Mouse (Mus musculus): ENCODE measurements around the gene Dct.

Gene Dct

DNA sequence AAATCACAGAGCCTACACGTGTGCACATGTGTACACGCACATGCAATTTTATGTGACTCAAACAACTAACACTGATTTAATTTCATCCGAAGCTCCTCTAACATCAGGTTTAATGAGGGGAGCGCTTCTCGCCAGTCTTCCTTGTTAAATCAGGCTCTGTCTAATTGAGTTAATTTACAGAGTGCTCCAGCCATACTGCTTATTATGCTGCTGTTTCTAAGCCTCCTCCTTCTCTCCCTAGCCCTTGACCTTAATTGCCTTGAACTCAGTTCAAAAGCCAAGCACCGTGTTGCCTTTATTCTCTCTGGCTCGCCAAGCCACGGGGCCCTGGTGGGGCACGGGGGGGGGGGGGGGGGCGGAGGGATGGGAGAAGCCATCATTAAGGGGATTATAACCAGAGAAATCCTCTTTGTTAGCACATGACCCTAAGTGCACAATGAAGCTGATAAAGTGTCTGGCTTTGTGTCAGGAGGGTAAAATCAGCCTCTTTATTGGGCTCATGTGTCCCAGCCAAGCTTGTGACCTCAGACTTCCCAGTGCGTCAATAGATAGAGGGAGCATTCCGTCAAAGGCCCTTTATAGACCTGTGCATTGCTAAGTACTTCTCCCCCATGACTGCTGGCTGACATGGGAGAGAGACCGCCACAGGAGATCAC is at the start of gene Dct:
Gene Dct (minus strand): TSS at position 270 of the 656 bp plus-strand sequence.
- DNase-seq (ENCODE audit: extremely low spot score, low read depth, low spot score), result no peak

DNA sequence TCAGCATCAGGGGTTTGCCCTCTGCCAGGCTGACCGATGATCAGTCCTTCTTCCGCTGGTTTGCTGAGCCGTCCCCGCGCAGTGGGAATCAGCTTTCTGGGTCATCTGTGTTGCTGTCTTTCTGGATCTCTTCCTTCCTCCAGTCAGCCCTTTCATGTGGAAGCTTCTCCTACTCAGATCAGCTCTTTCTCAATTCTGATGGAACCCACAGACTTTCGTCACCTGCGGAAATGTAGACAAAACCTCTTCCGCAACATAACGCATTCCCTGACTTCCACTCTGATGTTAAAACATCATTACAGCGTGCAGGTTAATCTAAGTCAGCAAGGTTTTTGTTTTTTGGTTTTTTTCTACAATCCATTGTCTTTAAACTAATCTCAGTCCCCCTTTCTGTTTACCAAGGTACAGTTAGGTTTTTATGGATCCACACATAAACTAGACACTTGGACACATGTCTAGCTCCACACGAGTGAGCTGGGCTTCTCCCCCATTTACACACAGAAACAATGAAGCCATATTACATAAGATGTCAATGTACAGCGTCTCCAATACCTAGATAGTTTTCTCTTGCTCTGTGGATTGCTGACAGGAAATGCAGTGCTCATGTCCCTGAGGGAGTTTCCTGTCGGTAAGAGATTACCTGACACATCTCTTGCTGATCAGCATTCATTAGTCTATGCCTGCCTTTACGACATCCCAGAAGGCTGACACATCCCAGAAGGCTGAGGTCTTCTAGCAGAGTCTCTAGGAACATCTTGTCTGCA is 49.4 kb upstream of the Dct start:
- no peak for DNase-seq (ENCODE audit: extremely low spot score, low read depth, low spot score)

DNA sequence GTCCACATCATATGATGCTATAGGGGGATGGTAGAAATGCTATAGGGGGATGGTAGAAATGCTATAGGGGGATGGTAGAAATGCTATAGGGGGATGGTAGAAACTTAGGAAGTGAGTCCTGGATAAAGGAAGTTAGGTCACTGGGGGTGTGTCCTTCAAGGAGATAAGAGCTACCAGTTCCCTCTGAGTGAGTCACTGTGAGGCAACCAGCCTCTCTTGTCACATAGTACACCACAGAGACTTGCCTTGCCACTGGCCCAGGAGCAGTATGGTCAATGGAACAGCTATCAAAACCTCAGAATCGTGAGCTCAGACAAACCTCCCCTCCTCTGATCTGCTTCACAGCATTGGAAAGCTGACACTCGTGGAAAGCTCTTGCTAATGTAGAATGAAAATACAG is 46.2 kb upstream of the Dct start:
- no peak for DNase-seq (ENCODE audit: extremely low spot score, low read depth, low spot score)

DNA sequence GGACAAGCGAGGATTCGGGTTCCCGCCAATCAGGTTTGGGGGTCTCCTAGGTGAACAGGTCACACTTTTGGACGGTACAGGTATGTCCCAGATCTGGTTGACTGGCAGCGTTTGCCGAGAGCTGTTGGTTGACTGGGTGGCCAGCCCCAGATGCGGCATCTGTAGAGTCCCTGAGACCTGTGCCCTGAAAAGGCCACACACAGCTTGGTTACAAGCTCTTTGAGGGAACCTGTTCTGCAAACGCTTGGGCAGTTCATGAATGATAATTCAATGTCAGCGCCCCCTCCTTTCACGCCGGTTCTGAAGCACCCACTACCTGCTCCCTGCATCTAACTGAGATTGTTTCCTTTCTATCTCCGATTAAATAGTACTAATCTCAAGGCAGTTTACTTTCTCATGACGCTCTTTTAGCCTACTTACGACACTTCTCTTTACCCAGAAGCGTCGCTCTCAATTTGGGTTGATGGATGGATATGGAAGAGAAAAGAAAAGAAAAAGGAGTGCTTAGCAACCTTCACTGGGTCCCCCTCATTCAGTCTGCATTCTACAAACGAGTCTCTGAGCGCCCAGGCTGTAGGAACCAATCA is 37.9 kb upstream of the Dct start:
- DNase-seq (ENCODE audit: extremely low spot score, low read depth, low spot score), result no peak

DNA sequence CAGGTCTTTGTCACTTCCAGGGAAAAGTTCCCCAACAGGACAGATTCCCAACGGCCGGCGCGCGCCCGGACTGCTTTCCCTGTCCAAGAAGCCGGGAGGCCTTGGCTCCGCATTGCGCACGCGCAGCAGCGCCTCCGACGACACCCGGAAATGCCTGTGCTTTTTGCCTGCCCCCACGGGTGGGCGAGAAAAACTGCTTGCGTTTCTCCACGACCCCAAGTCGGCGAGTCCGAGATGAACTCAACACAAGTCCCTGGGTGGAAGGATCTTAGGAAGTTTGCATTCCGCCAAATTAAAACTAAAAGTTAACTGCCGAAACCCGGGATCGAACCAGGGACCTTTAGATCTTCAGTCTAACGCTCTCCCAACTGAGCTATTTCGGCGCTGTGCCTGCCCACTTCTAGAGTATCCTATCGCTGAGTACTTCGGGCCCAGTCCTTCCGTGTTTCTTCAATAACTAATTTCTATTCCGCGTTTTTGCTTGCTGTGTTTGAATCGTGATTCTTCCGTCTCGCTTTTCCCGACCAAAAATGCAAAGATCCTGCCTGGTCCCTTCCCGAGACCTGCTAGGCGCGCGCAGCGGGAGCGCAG is 37.3 kb upstream of the Dct start:
- peak; percentile 73 for DNase-seq (ENCODE audit: extremely low spot score, low read depth, low spot score)

DNA sequence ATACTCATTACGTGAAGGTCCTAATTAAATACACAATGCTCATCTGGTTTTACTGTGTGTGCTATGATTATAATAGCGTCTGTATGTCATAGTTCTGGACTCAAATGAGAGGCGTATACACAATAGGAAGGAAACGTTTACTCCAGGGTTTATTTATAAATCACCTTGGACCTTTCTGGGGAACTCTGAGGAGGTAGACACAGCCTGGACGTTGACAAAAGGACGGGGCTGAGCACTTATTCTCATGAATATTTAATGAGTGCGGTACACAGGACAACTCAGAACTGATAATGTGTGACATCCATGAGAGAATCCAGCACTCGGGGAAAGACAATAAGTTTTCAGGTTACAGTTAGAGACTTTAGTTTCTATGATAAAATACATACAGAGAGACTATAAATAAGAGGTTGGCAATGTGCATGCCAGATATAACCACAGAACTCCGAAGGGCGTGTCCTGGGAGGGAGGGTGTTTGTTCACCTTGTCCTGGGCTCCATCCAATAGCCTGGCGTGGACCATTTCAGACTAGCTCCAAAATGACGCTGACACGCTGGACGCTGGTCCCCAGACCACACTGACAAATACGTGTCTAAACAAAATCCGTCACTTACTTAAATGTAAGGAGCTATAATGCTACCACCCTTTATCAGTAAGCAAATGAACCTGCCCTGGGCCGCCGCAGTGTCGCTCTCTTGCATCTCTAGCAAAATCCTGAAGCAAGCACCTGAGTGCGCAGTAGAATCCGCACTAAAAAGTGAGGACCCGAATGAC is 36.6 kb upstream of the Dct start:
- DNase-seq (ENCODE audit: extremely low spot score, low read depth, low spot score), result no peak

DNA sequence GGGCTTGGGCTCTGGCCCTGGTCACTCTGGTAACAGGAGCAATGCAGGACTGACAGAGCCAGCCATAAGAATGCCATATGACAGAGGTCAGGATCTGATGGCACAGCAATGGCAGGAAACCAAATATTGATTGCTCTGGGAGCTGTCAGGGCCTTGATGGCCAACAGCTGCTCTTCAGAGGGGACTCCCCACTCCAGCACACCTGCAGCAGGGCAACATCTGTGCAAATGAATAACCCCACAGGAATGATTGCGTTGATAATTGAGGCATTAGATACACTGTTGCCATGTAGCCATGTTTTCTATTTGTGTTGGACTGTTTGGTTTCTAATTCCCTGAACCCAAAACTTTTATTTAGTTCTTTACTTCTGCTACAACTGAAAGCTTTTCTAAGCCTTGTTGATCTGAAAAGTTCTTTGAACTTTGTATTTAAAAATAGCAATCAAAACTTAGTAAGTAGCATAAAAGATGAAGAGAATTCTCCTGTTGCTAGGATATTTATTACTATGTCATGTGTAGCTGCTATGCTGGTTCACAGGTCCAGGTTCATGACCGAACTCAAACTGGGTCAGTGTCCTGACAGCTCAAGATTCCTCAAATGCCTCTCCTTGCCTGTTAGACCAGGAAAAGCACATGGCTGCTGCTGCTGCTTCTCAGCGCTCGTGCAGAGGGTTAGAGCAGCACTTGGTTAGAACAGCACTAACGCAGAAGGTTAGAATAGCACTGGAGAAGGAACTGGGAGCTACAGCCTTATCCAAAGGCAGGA is 34.4 kb upstream of the Dct start:
- DNase-seq (ENCODE audit: extremely low spot score, low read depth, low spot score), result no peak

DNA sequence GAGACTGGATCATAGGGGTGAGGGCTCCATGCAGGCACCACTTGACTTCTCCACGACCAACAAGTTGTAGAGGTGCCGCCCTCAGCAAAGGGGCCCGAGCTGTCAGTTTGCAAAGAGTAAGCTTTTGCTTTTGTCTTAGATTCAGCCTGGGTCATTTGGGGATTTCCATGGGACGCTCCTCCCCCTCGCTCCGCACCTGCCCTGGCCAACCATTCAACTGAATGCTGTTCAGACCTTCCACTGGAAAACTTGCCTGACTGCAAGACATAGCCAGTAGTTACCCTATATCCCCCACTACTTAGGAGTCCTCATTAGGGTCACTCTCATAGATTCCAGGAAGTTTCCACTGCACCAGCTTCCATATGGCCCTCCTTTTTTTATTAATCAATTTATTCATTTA is 31.8 kb upstream of the Dct start:
- DNase-seq (ENCODE audit: extremely low spot score, low read depth, low spot score), result no peak

DNA sequence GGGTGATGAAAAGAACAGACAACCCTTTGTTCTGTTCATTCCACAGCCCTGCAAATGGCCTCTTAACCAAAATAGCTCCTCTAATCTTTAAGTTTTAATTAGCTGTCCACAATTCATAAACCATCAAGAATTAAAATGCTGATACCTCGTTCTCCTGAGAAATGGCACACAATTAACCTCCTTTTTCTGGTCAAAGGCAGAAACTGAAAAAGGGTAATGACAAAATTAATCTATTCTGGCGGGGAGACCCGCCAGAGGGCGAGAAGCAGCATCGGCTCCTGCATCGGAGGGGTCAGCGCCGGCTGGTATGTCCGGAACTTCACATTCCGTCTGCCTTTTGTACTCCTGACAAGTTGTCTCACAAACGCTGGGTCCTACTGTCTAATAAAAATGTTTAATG is 28.6 kb upstream of the Dct start:
- DNase-seq (ENCODE audit: extremely low spot score, low read depth, low spot score), result no peak

DNA sequence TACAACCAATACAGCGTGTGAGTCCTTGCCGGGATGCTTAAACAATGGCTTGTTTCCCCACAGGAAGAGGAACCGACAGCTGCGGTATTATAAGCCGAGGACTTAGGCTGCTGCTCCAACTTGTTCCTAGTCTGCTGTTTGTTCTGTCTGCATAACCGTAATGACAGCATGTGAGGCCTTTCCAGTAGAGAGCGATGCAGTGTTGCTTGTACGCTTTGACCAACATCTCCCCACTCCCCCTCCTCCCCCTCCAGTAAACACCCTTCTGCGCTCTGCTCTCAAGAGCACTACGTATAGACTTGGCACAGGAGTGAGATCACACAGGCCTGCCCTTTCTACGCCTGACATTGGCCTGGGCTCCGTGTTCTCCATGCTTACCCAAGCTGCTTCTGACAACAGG is 18.1 kb upstream of the Dct start:
- DNase-seq (ENCODE audit: extremely low spot score, low read depth, low spot score), result no peak

DNA sequence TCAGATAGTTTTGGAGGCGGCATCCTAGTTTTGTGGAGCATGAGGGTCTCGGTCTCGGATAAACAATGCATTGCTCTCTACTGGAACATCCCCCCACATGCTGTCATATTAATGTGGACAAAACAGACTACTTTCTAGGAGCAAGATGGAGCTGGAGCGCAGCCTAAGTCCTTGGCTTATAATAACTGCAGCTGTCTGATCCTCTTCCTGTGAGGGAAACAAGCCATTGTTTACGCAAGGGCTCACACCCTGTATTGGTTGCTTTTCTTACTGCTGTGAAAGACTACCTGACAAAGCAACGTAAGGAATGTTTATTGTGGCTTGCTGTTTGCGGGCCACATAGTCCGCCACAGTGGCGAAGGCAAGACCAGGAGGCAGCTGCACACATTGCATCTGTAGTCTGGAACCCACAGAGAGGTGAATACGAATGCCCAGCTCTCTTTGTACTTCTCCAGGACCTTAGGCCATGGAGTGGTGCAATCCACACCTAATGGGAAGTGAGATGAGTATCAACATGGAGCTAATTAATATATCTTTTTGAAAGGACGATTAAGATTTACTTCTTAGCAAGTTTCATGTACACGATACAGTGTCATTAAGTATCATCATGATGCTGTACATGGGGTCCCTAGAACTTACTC is 17.5 kb upstream of the Dct start:
- no peak for DNase-seq (ENCODE audit: extremely low spot score, low read depth, low spot score)

DNA sequence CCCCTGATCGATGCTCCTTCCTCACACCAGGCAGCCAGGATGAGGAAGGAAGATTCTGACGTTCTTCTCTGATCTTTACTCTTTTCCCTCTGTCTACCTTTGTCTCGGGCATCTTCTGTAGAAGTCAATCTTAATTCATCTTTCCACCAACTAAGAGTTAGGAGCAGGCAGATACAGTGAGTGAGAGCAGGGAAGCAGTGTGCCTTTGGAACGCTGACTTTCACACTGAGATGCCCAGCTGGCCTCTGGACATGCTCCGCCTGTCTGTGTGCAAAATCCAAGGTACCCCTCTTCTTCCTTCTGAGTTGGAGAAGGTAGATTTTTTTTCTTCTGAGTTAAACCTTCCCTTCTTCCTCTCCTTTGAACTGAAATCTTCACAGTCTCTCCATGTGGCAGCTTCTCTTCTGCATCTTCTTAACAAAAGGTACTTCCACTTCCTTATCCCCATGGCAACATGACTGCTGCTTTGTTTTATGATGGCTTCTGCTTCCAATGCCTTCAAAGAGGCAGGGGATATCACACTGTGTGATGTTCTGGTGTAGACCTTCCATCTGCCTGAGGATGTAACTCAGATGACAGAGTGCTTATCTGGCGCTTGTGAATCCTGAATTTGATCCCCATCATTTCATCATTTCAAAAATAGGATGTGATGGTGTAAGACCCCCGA is 9.9 kb upstream of the Dct start:
- no peak for DNase-seq (ENCODE audit: extremely low spot score, low read depth, low spot score)

DNA sequence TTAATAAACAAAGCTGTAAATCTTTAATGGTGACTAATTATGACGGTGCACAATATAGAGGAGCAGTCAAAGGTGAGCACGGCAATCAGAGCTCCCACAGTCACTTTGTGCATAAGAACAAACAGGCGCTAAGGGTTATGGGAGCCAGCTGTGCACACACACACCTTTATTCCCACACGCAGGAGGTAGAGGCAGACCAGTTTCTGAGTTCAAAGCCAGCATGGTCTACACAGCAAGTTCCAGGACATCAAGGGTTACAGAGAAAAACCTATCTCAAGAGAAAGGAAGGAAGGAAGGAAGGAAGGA is 6.5 kb upstream of the Dct start:
- no peak for DNase-seq (ENCODE audit: extremely low spot score, low read depth, low spot score)

DNA sequence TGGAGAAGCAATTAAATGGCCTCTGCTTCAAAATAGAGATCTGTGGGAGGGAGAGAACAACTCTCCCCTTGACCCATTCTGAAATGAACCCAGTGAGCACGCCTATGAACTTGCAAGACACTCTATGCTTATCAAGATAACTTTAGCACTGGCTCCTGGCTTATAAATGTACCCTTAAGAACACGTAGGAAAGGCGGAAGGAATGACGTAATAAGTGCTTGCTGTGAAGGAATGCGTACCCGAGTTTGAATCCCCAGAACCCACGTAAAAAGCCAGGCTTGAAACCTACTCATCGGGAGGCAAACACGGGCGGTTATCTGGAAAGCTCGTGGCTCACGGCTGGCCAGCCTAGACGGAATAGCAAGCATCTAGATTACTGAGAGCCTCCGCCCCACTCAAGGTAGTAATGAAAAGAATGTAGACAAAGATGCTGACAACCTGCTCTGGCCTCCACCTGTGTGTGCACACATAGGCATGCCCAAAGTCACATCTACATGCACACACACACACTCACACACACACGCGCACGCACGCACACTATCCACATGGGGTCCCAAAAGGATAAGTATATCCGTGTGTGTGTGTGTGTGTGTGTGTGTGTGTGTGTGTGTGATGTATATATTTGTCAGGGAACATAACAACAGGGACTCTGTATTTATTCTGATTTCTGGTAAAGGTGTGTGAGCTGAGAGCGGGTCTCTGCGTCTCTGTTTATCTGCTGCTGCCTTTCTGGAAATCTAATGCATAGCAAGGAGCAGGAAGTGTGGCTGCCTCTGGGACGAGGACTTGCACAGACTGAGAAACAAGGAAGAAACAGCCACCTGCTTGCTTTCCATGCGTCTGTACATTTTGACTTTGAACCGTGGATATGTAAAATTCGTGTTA is 5.9 kb upstream of the Dct start:
- DNase-seq (ENCODE audit: extremely low spot score, low read depth, low spot score), result no peak

DNA sequence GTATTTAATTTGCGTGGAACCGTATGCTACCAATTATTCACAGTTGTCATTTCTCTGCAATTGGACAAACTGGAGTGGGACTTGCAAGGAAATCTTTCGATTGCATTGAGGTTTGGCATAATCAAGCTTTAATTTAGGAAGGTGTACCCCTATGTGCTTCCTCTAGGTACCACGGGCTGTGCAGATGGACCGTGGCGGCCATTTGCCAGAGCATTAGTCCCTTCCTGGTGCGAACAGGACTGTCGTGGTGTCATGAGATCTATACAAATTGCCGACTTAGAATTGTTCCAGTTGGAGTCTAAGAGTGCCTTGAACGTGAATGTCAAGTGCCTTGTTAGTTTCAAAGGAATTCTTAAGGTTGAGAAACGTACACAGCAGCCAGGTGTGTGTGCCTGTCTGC is 726 bp upstream of the Dct start:
- DNase-seq (ENCODE audit: extremely low spot score, low read depth, low spot score), result no peak

DNA sequence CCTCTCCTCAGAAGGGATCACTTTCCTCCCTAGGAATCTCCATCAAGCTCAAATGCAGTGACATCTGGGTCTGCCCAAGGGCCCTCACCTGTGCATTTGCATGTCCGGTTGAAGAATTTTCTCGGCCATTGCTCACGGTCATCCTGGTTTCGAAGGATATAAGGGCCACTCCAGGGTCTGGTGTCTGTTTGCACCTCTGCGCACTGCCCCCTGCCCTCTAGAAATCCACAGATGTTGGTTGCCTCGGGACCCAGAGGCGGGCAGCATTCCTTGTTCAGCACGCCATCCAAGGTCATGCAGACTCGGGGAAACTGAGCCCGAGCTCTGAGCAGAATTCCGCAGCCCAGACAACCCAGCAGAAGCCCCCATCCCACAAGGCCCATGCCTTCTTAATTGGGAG is 648 bp downstream of the Dct start:
- no peak for DNase-seq (ENCODE audit: extremely low spot score, low read depth, low spot score)

DNA sequence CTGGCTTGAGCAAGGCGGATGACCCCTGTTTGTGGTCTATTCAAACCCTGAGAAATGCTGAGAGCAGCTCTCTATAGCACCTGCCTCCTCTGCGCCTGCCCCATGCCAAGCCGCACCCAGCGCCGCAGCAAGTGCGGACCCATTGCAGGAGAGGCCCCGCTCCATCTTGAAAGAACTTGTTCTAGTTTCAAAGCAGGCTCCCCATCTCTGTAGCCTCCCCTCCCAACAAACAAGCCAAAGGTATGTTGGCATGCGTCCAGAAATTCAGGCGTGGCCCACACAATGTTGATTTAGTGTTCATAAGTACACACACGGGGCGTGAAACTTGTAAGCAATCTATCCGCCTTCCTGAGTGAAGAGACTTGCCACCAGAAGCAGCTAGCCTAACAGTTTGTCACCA is 1.1 kb downstream of the Dct start:
- no peak for DNase-seq (ENCODE audit: extremely low spot score, low read depth, low spot score)

DNA sequence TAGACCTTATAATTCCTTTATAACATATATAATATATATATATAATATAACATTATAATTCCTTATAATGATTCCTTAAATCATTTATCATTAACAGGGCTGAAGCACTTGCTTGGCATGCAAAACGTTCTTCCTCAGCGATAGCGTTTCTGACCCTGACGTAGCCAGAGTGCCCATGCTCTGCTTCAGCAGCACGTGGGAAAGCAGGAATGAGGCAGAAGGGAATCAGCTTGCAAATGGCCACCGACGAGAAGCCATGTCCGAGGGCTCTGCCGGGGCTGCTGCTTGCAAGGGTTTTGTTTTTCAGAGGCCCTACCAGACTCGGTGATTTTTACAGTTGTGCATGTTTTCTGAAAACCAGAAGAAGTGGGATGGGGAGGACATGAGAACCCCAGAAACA is 1.6 kb downstream of the Dct start:
- no peak for DNase-seq (ENCODE audit: extremely low spot score, low read depth, low spot score)

All from hindlimb bud, embryonic 11.5 days (tissue).